Mouse (Mus musculus) liver, embryonic 16.5 days (tissue): ENCODE measurements around the gene 4930524N10Rik. TPM values are rescaled to one million over a fixed set of nuclear protein-coding genes. Genes with fewer than 3 reads are reported as not detected.

ENCODE experiments used
- ATAC-seq: fragments of 200-750 bp; cut with Nextera tagmentation; 2 replicates; pipeline ENCODE4 v1.8.0; 2017; ENCODE audit warnings: low read depth, mild to moderate bottlenecking, moderate number of reproducible peaks, moderate library complexity
- H3K27ac ChIP-seq: fragments of 300-500 bp; sonication (generic); 2 replicates; pipeline ENCODE4 v1.5.1; 2014; ENCODE audit warnings: mild to moderate bottlenecking, low read length
- H3K27me3 ChIP-seq: fragments of 300-500 bp; sonication (generic); 2 replicates; pipeline ENCODE4 v1.6.1; 2014; ENCODE audit warnings: low read depth, low read length, mixed read lengths; ENCODE audit not compliant: control insufficient read depth, insufficient read depth
- H3K36me3 ChIP-seq: fragments of 300-500 bp; sonication (generic); 2 replicates; pipeline ENCODE4 v1.6.1; 2014; ENCODE audit warnings: mild to moderate bottlenecking; ENCODE audit not compliant: control insufficient read depth, insufficient read depth
- H3K4me1 ChIP-seq: fragments of 300-500 bp; sonication (generic); 2 replicates; pipeline ENCODE4 v1.6.1; 2014; ENCODE audit warnings: low read depth, low read length, mixed read lengths; ENCODE audit not compliant: control insufficient read depth
- H3K4me2 ChIP-seq: fragments of 300-500 bp; sonication (generic); 2 replicates; pipeline ENCODE4 v1.6.1; 2014; ENCODE audit warnings: low read depth, low read length, mixed read lengths
- H3K4me3 ChIP-seq: fragments of 300-500 bp; sonication (generic); 2 replicates; pipeline ENCODE4 v1.5.1; 2014; ENCODE audit warnings: low read depth, mild to moderate bottlenecking, low read length
- H3K9ac ChIP-seq: fragments of 300-500 bp; sonication (generic); 2 replicates; pipeline ENCODE4 v1.6.1; 2014; ENCODE audit warnings: low read depth, low read length
- H3K9me3 ChIP-seq: fragments of 300-500 bp; sonication (generic); replicated peaks from 2 replicates; pipeline ENCODE4 v1.6.1; 2016; ENCODE audit warnings: low read length; ENCODE audit not compliant: control insufficient read depth
- WGBS: fragments of 180-500 bp; shearing (Covaris S2); extraction: QIAGEN DNeasy Blood & Tissue Kit; methylation state at CpG from one replicate; pipeline ENCODE4 v1.1.7; 2014; ENCODE audit not compliant: insufficient replicate concordance; 5-methylcytosine and 5-hydroxymethylcytosine counted together
- polyA plus RNA-seq: library from polyadenylated mRNA; unstranded; fragments of >200 nt; fragmentation: Nextera tagmentation; extraction: Ambion mirVana; gene quantifications from 2 replicates; pipeline ENCODE4 v1.2.1, GENCODE M21; 2015

Gene 4930524N10Rik
- polyA plus RNA-seq = not detected in 2 replicates

DNA sequence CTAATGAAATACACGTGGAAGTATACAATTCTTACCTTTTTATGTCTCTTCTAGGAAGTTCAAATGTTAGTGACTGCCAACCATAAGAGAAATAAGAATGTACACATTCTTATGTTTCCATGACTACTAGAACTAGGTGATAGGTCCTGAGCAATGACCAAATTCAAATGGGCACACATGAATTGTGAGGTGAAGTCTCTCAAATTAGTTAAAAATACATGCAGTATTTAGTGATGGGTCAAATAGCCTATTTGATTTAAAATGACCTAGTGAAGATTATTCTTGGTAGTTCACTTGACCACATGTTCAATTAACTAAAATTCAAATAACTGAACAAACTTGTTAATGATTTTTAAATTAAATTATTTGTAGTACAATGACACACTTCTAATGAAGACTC is at the start of gene 4930524N10Rik:
Gene 4930524N10Rik (minus strand): TSS at position 101 of the 400 bp plus-strand sequence.
- Histone ChIP-seq H3K9ac (no peak within 1 kb of the TSS), H3K27me3 (no peaks in the 10 kb centered on the region), H3K4me3 (no peak within 1 kb of the TSS), H3K4me2 (no peak within 1 kb of the TSS), H3K36me3 (no peaks in the 10 kb centered on the region), H3K9me3 (no peaks in the 10 kb centered on the region), H3K27ac (no peak within 1 kb of the TSS), H3K4me1 (no peaks in the 10 kb centered on the region)
- 21% methylated on average over 1 of the region's 1 CpGs for WGBS
- ATAC-seq = no peak

DNA sequence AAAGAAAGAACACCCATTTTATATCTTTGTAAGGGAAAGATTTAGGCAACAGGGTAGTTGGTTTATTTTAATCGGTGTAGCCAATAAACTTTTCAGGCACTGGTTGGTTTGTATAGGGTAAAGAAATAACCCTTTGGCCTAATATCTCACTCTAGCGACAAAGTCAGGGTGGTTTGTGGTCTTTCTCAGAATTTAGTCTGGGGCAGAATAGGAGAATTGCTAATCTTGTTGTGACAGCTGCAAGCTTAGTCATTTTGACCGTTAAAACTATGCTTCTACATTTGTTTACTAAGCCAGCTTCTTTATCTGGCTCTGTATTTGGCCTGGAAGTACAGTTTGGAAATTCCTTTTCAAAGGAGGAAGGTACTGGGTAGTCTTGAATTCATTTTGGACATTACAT is 6.8 kb upstream of the 4930524N10Rik start:
- no peak for ATAC-seq
- no peak overlapping the region for H3K9ac ChIP-seq
- H3K9me3 ChIP-seq = no peaks in the 10 kb centered on the region
- no peaks in the 10 kb centered on the region for H3K27me3 ChIP-seq
- H3K4me1 ChIP-seq = no peaks in the 10 kb centered on the region
- 48% methylated on average over 3 of the region's 3 CpGs for WGBS
- H3K27ac ChIP-seq = no peak overlapping the region
- no peak overlapping the region for H3K4me2 ChIP-seq
- no peaks in the 10 kb centered on the region for H3K36me3 ChIP-seq
- no peak overlapping the region for H3K4me3 ChIP-seq

DNA sequence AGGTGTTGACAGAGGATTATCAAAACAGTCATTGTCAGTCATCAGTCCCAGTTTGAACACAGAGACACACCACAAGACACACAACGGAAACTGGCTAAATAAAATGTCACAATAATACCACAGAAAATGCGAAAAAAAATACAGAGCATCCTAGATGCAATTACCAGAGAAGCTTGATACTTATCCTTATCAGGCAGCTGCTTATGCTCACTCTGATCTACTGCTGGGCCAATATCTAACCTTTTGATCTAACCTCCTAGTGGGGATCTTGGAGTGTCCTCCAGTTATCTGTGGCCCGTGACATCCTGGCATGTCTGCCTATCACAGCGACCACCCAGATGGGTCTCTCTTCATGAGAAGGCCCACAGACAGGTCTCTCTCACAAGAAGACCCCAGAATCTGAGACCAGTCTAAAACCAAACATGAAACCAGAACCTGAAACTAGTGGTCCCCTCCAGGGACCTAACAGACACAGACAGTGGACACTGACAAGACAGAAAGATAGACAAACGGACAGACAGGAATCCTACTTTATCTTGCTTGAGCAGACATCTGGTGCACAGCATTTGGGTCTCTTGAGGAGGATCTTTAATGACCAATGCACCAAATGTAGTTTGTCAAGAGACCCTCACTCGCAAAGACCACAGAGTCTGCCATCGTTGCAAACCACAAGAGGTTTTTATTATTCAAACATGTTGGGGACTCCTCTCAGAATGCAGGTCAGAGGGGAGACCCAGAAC is 6.3 kb upstream of the 4930524N10Rik start:
- WGBS = 58% methylated on average over 7 of the region's 7 CpGs
- ATAC-seq = no peak
- H3K4me2 ChIP-seq = no peak overlapping the region

DNA sequence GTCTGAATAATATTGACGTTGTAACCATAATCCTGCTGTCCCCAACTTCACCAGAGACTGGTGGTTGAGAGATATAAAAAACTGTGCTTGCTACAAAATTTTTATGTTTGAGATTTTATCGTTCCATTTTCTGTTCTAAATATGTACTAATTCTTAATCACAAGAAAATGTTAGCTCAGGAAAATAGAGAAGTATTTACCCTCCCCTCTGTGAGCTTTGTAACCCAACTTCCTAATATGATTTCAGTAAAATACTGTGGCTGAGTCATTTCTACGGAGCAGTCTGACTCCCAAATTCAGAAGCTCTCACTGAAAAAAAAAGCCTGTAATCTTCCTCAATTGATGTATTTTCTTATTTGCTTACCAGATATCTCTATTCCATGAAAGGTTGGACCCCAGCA is 4.7 kb upstream of the 4930524N10Rik start:
- Histone ChIP-seq H3K4me2 (no peak overlapping the region), H3K4me1 (no peaks in the 10 kb centered on the region), H3K9ac (no peak overlapping the region), H3K27ac (no peak overlapping the region), H3K27me3 (no peaks in the 10 kb centered on the region), H3K36me3 (no peaks in the 10 kb centered on the region), H3K4me3 (no peak overlapping the region), H3K9me3 (no peaks in the 10 kb centered on the region)
- ATAC-seq = no peak
- 52% methylated on average over 3 of the region's 3 CpGs for WGBS

More for the DNA sequence above, 6.3 kb upstream of the 4930524N10Rik start:
- Histone ChIP-seq H3K9me3 (no peaks in the 10 kb centered on the region), H3K27me3 (no peaks in the 10 kb centered on the region), H3K4me1 (no peaks in the 10 kb centered on the region), H3K27ac (no peak overlapping the region), H3K9ac (no peak overlapping the region), H3K36me3 (no peaks in the 10 kb centered on the region), H3K4me3 (no peak overlapping the region)

Other genes with a start within 250 kb of the 4930524N10Rik start
- not detected in 2 replicates for gene Gm15140, start 222.7 kb downstream of the 4930524N10Rik start, polyA plus RNA-seq
- gene Samt4, start 138.6 kb upstream of the 4930524N10Rik start, polyA plus RNA-seq = not detected in 2 replicates
- gene Samt2, start 236.0 kb upstream of the 4930524N10Rik start, polyA plus RNA-seq = not detected in 2 replicates